Mouse (Mus musculus) small intestine, adult 2 months (tissue): Measurements from ENCODE around the gene Vps26a. TPM values are rescaled to one million over a fixed set of nuclear protein-coding genes. Genes with fewer than 3 reads are reported as not detected.
A peak's percentile ranks its signal among the peaks of the same experiment; 100 is the strongest.

ENCODE experiments used
- H3K27ac ChIP-seq: fragments of 200-500 bp; 2 replicates; pipeline ENCODE4 v1.5.1; 2012; ENCODE audit warnings: low read depth, low read length, control low read depth, inconsistent platforms; ENCODE audit not compliant: insufficient read depth
- H3K27me3 ChIP-seq: fragments of 200-500 bp; 2 replicates; pipeline ENCODE4 v1.6.1; 2012; ENCODE audit warnings: mild to moderate bottlenecking, moderate library complexity, low read length, inconsistent platforms; ENCODE audit not compliant: control insufficient read depth, insufficient read depth
- H3K36me3 ChIP-seq: fragments of 200-500 bp; 2 replicates; pipeline ENCODE4 v1.6.1; 2012; ENCODE audit warnings: mild to moderate bottlenecking, low read length, control low read depth, inconsistent platforms; ENCODE audit not compliant: control insufficient read depth, insufficient read depth
- H3K4me1 ChIP-seq: fragments of 200-500 bp; 2 replicates; pipeline ENCODE4 v1.6.1; 2012; ENCODE audit warnings: low read length, inconsistent platforms, mixed read lengths; ENCODE audit not compliant: control insufficient read depth, insufficient read depth, insufficient read length
- H3K4me3 ChIP-seq: fragments of 200-500 bp; 2 replicates; pipeline ENCODE4 v1.5.1; 2012; ENCODE audit warnings: low read depth, mild to moderate bottlenecking, control low read depth, inconsistent platforms, low read length, moderate library complexity
- CTCF ChIP-seq: fragments of 200-500 bp; IDR thresholded peaks from 2 replicates; pipeline ENCODE4 v1.5.1; 2012; ENCODE audit warnings: low read depth, mild to moderate bottlenecking, control low read depth, inconsistent platforms, low read length, moderate library complexity, mixed read lengths; ENCODE audit not compliant: insufficient replicate concordance, insufficient read length; ENCODE audit errors: extremely low read depth
- POLR2A ChIP-seq: fragments of 200-500 bp; IDR thresholded peaks from 2 replicates; pipeline ENCODE4 v1.6.1; 2012; ENCODE audit warnings: low read depth, mild to moderate bottlenecking, control low read depth, inconsistent platforms, low read length, moderate library complexity
- WGBS: fragments of 180-500 bp; shearing (Covaris S2); methylation state at CpG from one replicate; pipeline ENCODE4 v1.1.7; 2018; 5-methylcytosine and 5-hydroxymethylcytosine counted together
- polyA plus RNA-seq: library from polyadenylated mRNA; depleted of rRNA; stranded (reverse); fragments of >200 nt; gene quantifications from 2 replicates; pipeline ENCODE4 v1.2.3, GENCODE M21; 2012

The Vps26a gene
- polyA plus RNA-seq, 1 experiment: 3.2 TPM

DNA sequence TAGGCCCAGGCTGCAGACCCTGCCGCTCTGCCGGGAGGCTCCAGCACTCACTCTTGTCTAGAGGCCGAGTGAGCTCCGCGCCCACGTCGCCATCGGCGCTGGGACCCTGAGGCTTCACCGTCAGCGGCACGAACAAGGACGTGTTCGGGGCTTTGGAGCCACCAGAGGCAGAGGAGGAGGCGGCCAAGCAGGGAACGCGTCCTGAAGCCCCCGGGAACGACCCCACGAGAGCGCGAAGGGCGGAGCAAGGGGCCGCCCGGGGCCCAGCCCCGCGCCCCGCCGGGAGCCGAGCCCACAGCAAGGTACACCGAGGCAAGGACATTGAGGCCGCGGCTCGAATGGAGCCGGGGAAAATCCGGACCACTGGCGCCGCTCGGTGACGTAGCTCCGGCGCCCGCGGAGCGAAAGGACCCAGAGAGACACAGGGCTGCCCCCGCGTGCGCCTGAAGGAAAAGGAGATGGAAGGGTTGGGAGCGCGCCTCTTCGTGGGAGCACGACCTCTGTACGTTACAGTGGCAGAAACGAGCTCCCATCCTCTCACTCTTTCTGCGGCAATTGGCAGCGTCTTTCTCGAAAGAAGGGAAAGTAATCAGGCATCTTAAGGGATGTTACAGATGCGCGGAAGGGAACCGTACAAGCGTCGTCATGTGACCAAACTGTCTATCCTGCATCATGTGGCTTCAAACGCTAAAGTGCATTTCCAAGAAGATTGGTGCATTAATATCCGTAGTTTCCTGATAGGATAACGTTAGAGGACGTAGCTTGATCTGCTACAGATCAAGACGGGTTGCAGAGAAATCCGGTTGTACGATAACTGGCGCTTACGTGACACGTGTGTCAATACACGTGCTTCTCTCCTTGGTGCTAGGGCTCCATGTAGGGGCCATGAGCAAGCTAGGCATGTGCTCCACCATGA lies 37.0 kb downstream of the Vps26a start, which contains the start of the genes 4930507D05Rik and Supv3l1:
4930507D05Rik (plus strand) TSS at position 126 of the 916 bp plus-strand sequence.
Supv3l1 (minus strand) TSS at position 375 of the 916 bp plus-strand sequence.
- H3K36me3 ChIP-seq: peaks cover 24% of the 10 kb centered on the region
- under 1% methylated on average over 73 of the region's 73 CpGs for WGBS

DNA sequence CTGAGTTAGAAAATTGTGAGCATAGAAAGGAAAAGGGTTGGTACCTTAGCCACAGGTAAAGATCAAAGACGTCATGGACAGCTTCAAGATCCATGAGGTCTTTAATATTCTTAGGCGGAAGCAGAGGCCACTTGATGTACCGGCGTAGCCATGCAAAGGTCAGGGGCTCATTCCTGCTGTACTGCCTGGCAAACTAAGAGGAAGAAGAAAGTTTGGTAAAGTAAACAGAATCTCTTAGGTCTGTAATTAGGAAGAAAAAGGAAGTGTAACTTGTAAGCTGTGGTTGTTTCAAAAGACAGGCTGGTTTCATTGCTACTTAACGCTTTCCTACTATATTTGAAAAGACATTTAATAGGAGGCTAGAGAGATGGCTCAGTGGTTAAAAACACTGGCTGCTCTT lies 56.2 kb downstream of the Vps26a start:
- Histone ChIP-seq H3K27ac (no peak overlapping the region), H3K4me3 (no peak overlapping the region), H3K36me3 (peaks cover 59% of the 10 kb centered on the region), H3K4me1 (peaks cover 3% of the 10 kb centered on the region; the same call in 1 of the 2 replicates), H3K27me3 (no peaks in the 10 kb centered on the region)
- 89% methylated on average over 5 of the region's 5 CpGs for WGBS
- TF ChIP-seq POLR2A (no peak), CTCF (no peak)

More for the DNA sequence above, 37.0 kb downstream of the Vps26a start, which contains the start of the genes 4930507D05Rik and Supv3l1:
- H3K27ac ChIP-seq: peak within 1 kb of the TSS; percentile 85
- no peaks in the 10 kb centered on the region for H3K27me3 ChIP-seq
- no peaks in the 10 kb centered on the region; the same call in 1 of the 2 replicates for H3K4me1 ChIP-seq
- peak within 1 kb of the TSS; percentile 99 for H3K4me3 ChIP-seq
- TF ChIP-seq POLR2A (no peak), CTCF (no peak)

DNA sequence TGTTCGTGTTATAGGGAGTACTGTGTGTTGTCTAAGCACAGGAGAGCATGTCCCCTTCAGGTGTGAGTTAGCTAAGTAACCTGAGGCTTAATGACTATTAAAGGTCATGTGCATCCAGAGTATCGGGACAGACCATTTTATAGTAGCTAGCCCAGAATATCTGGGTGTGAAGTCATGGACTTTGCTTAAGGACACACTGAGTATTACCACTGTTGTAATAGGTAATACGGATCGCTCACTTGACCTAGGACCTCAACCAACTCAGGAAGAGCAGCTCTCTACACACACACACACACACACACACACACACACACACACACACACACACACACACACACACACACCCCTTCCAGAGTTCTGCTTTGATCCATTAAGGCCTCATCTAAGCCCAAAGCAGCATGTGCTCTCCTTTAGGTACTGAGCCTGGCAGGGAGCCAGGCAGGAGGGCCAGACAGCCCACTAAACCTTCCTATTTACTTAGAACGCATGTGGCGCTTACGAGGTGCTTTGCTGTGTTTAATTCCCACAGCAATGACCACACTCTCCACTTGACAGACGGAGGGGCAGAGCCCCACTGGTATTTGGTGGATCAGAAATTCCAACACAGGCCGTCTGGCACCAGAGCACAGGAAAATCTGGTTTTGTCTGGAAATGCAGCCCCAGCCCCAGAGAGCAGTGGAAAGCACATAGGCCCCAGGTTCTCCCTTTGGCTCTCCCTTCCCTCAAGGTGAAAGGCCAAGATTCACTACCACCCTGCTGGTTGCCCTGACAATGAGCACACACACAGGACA lies 61.3 kb downstream of the Vps26a start:
- 29% methylated on average over 9 of the region's 9 CpGs for WGBS
- TF ChIP-seq CTCF (no peak), POLR2A (no peak; the same call in 1 of the 2 replicates)
- peaks cover 18% of the 10 kb centered on the region for H3K36me3 ChIP-seq
- H3K27me3 ChIP-seq: no peaks in the 10 kb centered on the region
- H3K27ac ChIP-seq: peak overlapping the region; percentile 94
- H3K4me1 ChIP-seq: peaks cover 15% of the 10 kb centered on the region; the same call in 1 of the 2 replicates
- H3K4me3 ChIP-seq: no peak overlapping the region

DNA sequence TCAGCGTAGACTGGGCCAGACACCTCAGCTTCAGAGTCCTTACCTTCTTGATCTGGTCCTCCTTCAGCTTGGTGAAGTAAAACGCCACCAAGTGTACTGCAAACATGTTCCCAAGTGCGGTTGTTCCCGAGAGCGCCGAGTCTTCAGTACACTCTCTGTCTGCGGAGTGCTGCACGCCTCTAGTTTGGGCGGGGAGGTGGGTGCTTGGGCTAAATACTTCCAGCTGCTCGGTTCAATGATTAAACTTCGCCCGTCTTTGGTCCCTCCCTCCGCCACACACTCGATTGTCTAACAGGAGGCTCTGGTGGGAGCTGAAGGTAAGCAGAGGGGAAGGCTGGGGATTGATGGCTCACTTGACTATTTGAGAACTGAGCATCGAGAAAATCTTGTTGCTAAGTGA lies 64.3 kb downstream of the Vps26a start, which contains the start of gene Hkdc1:
Hkdc1 (minus strand) TSS at position 237 of the 400 bp plus-strand sequence.
- Histone ChIP-seq H3K4me3 (peak within 1 kb of the TSS; percentile 75), H3K4me1 (peaks cover 28% of the 10 kb centered on the region), H3K36me3 (peaks cover 3% of the 10 kb centered on the region), H3K27ac (peak within 1 kb of the TSS; percentile 93), H3K27me3 (no peaks in the 10 kb centered on the region)
- WGBS: 20% methylated on average over 15 of the region's 15 CpGs
- TF ChIP-seq CTCF: no peak
- TF ChIP-seq POLR2A: peak; percentile 99

DNA sequence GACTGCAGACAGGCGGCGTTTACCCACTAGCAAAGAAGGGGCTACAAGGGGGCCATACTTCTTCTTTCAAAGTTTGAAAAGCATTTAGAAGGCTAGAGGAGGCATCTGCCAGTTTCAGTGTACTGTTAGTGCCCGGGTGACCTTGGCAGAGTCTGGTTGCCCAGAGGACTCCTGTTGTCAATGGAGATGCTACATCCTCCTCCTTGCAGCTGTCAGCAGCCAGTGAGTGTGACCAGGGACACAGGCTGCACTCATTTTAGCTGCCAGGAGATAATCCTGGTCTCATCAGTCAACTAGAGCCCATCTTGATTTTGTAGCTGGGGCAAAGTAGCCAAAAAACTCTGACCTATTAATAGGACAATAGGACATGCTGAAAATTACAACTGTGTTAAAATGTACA lies 65.5 kb downstream of the Vps26a start:
- Histone ChIP-seq H3K27ac (peak overlapping the region; percentile 93), H3K27me3 (no peaks in the 10 kb centered on the region), H3K36me3 (peaks cover 9% of the 10 kb centered on the region), H3K4me1 (peaks cover 38% of the 10 kb centered on the region), H3K4me3 (peak overlapping the region; percentile 58)
- no peak for TF ChIP-seq POLR2A
- no peak for TF ChIP-seq CTCF
- WGBS: 79% methylated on average over 3 of the region's 3 CpGs

DNA sequence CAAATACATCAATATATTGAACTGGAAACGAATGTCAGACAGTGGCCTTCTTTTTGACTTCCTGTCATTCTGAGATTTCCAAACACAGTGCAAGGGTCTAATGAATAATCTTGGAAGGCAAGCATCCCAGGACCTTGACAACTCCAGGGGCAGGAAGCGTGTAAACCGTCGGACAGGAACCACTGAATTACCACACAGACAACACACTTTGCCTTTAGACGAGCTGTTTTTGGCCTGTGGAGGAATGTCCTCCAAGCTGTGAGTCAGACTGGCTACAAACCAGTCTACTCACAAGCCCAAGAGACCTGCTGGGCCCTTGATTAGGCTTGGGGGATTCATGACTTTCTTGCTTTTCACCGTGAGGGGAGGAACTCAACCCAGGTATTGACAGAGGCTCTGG lies 66.2 kb downstream of the Vps26a start:
- H3K4me1 ChIP-seq: peaks cover 40% of the 10 kb centered on the region
- 38% methylated on average over 6 of the region's 6 CpGs for WGBS
- H3K36me3 ChIP-seq: peaks cover 10% of the 10 kb centered on the region
- H3K27ac ChIP-seq: peak overlapping the region; percentile 93
- H3K27me3 ChIP-seq: no peaks in the 10 kb centered on the region
- TF ChIP-seq CTCF: no peak
- TF ChIP-seq POLR2A: no peak
- peak overlapping the region; percentile 58 for H3K4me3 ChIP-seq
